Mouse (Mus musculus): ENCODE results near the gene Mitf. TPM values are rescaled to one million over a fixed set of nuclear protein-coding genes. Genes with fewer than 3 reads are reported as not detected.

Mitf gene
- polyA plus RNA-seq, 1 experiment from 2014 or later: 3.0 TPM

DNA sequence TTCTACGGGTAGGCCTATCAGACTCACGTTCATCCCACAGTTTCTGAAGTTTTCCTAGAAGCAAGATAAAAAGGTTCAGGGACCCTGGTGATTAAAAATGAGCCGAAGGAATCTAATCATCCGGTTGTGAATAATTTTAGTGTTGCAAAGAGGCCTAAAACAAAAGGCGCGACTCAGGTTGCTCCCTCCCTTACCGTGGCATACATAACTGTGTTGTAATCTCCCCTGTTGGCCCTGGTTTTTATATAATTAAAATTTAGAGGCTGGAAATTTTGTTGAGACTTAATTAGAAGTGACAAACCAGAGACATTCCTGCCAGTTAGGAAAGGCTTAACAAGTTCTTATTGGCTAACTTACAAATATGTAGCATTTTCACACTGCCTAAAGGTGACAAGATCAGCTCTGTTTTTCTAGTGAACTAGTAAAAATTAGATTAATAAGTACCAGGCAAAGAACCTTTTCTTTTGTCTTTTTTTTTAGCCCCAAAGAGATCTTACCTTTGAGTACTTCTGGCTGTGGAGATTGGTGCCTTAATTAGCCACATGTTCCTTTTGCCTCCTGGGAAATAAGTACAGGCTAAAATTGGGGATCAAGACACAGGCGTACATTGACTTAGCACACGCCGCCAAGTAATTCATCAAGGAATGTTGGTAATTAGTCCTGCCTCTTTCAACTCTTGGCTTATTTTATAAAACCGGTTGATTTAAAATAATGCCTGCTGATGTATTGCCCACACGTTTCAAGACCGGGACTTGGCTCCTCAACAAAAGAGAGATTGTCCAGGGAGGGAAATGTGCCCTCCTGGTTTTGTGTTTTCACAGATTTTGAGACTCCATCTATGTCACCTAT lies 143.4 kb downstream of the Mitf start:
- H3K4me2 ChIP-seq (ENCODE audit: low read depth, low read length): no peak overlapping the region
- no peaks in the 10 kb centered on the region for H3K36me3 ChIP-seq (ENCODE audit: control insufficient read depth, insufficient read depth, low read length)
- DNase-seq (ENCODE audit: low spot score) (peak; percentile 38), ATAC-seq (ENCODE audit: low read depth) (no peak; the same call in 1 of the 2 replicates)
- no peaks in the 10 kb centered on the region for H3K4me1 ChIP-seq (ENCODE audit: control insufficient read depth, insufficient read depth, low read length)
- no peaks in the 10 kb centered on the region for H3K9me3 ChIP-seq (ENCODE audit: control insufficient read depth, low read length)
- no peaks in the 10 kb centered on the region for H3K27me3 ChIP-seq (replicated peaks; ENCODE audit: control insufficient read depth, insufficient read depth, low read length)
- no peak overlapping the region for H3K4me3 ChIP-seq (ENCODE audit: low read depth, low read length)
- 54% methylated on average over 13 of the region's 13 CpGs for WGBS
- H3K27ac ChIP-seq (replicated peaks; ENCODE audit: low read depth, low read length): no peak overlapping the region
- H3K9ac ChIP-seq (ENCODE audit: low read depth, low read length): no peak overlapping the region

DNA sequence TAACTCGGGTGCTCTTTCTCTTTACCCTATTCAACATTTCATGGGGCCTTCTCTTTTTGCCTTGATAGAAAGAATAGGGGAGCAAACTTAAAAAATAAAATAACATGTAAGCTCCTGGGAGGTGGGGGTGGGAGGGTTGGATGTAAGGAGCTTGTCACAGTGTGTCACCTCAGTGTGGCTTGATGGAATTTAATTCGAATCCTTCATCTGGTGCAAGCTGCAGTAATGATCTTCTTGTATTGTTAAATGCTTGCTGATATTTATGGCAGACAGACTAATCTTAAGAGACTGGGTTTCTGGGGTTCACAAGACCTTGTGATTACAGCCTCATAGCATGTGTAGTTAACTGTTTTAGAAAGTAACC lies 144.0 kb downstream of the Mitf start:
- Histone ChIP-seq H3K9me3 (ENCODE audit: control insufficient read depth, low read length) (no peaks in the 10 kb centered on the region), H3K27ac (replicated peaks; ENCODE audit: low read depth, low read length) (no peak overlapping the region), H3K27me3 (replicated peaks; ENCODE audit: control insufficient read depth, insufficient read depth, low read length) (no peaks in the 10 kb centered on the region), H3K4me2 (ENCODE audit: low read depth, low read length) (no peak overlapping the region), H3K36me3 (ENCODE audit: control insufficient read depth, insufficient read depth, low read length) (no peaks in the 10 kb centered on the region), H3K9ac (ENCODE audit: low read depth, low read length) (no peak overlapping the region), H3K4me1 (ENCODE audit: control insufficient read depth, insufficient read depth, low read length) (no peaks in the 10 kb centered on the region), H3K4me3 (ENCODE audit: low read depth, low read length) (no peak overlapping the region)
- ATAC-seq (ENCODE audit: low read depth) (no peak), DNase-seq (ENCODE audit: low spot score) (no peak)
- WGBS: 61% methylated on average over 2 of the region's 2 CpGs

DNA sequence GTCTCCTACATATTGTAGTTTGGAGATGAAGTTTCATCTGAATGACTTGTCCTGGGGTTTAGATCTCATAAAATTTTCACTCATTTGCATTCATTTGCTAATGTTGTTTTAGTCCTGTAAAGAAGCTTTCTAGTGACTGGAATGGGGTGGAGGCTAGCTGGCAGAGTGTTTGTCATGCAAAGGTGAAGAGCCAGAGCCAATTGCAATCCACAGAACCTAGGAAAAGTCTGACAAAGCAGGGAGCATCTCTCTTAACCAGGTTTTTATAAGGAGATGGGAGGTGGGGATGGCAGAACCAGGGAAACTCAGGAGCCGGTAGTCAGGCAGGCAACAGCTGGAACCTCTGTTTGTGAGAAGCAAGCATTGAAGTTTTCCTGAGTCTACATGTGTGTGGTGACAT lies 144.9 kb downstream of the Mitf start:
- Histone ChIP-seq H3K4me3 (ENCODE audit: low read depth, low read length) (no peak overlapping the region), H3K9me3 (ENCODE audit: control insufficient read depth, low read length) (no peaks in the 10 kb centered on the region), H3K9ac (ENCODE audit: low read depth, low read length) (no peak overlapping the region), H3K27ac (replicated peaks; ENCODE audit: low read depth, low read length) (no peak overlapping the region), H3K36me3 (ENCODE audit: control insufficient read depth, insufficient read depth, low read length) (no peaks in the 10 kb centered on the region), H3K27me3 (replicated peaks; ENCODE audit: control insufficient read depth, insufficient read depth, low read length) (no peaks in the 10 kb centered on the region), H3K4me2 (ENCODE audit: low read depth, low read length) (no peak overlapping the region), H3K4me1 (ENCODE audit: control insufficient read depth, insufficient read depth, low read length) (no peaks in the 10 kb centered on the region)
- no peak for ATAC-seq (ENCODE audit: low read depth)
- WGBS: 80% methylated on average over 1 of the region's 1 CpGs
- DNase-seq (ENCODE audit: low spot score): no peak

DNA sequence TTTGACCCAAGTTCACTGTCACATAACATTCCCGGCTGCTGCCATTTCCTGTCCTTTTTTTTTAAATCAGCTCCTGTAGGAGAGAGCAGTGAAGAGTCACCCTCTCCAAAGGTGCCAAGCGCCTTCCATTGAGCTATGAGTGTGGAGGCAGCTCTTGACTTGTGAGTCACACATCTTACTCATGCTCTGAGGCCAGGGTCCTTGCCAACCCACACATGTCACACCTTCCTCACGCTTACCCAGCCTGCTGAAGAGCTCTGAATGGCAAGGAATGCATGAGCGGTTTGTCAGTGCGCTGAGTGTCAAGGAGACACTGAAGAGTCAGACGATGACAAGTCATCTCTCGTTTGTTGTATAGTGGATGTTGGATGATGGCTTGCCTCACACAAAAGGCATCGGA lies 146.0 kb downstream of the Mitf start:
- no peak overlapping the region for H3K4me2 ChIP-seq (ENCODE audit: low read depth, low read length)
- no peaks in the 10 kb centered on the region for H3K36me3 ChIP-seq (ENCODE audit: control insufficient read depth, insufficient read depth, low read length)
- no peaks in the 10 kb centered on the region for H3K27me3 ChIP-seq (replicated peaks; ENCODE audit: control insufficient read depth, insufficient read depth, low read length)
- DNase-seq (ENCODE audit: low spot score): no peak
- no peak overlapping the region for H3K9ac ChIP-seq (ENCODE audit: low read depth, low read length)
- ATAC-seq (ENCODE audit: low read depth): no peak
- no peaks in the 10 kb centered on the region for H3K9me3 ChIP-seq (ENCODE audit: control insufficient read depth, low read length)
- H3K27ac ChIP-seq (replicated peaks; ENCODE audit: low read depth, low read length): no peak overlapping the region
- H3K4me3 ChIP-seq (ENCODE audit: low read depth, low read length): no peak overlapping the region
- WGBS: 81% methylated on average over 8 of the region's 8 CpGs
- no peaks in the 10 kb centered on the region for H3K4me1 ChIP-seq (ENCODE audit: control insufficient read depth, insufficient read depth, low read length)

DNA sequence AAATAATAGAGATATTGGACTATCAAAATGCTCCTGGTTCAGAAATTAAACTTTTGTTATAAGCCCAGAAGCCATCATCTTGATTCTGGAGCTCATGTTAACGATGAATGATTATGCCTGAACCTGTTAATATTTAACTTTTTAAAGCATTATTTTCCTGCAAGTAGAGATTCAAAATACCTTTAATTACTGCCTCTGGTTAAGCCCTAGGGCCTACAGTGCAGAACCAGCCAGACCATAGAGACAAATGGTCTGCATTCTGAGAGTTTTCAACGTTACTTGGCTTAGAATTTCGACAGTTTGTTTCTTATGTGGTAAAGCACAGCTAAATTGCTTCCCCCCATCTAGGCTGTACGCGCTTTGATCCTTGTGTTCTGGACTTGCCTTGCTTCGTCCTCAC lies 149.3 kb downstream of the Mitf start:
- no peaks in the 10 kb centered on the region for H3K27me3 ChIP-seq (replicated peaks; ENCODE audit: control insufficient read depth, insufficient read depth, low read length)
- WGBS: 71% methylated on average over 6 of the region's 6 CpGs
- no peak for DNase-seq (ENCODE audit: low spot score)
- no peak overlapping the region for H3K27ac ChIP-seq (replicated peaks; ENCODE audit: low read depth, low read length)
- ATAC-seq (ENCODE audit: low read depth): no peak
- no peaks in the 10 kb centered on the region for H3K36me3 ChIP-seq (ENCODE audit: control insufficient read depth, insufficient read depth, low read length)
- no peaks in the 10 kb centered on the region for H3K4me1 ChIP-seq (ENCODE audit: control insufficient read depth, insufficient read depth, low read length)
- H3K9ac ChIP-seq (ENCODE audit: low read depth, low read length): no peak overlapping the region
- no peaks in the 10 kb centered on the region for H3K9me3 ChIP-seq (ENCODE audit: control insufficient read depth, low read length)
- no peak overlapping the region for H3K4me2 ChIP-seq (ENCODE audit: low read depth, low read length)
- no peak overlapping the region for H3K4me3 ChIP-seq (ENCODE audit: low read depth, low read length)

DNA sequence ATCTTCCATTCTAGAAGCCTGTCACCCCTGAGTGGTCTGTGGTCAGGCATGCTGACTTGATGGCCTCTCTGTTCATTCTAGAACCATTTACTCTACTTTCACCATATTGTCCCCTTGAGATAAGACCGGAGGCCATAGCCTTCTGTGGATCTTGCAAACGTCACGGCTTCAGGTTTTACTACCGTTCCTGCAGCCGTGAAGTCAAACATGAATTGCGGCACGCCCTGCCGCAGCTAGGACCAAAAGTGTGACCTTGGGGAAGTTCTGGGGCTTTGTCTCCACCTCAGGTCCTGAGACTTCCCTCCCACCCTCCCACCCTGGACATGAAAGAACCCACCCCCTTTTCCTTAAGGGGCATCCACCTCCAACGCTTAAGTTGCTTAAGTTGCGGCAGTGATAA lies 149.8 kb downstream of the Mitf start:
- Histone ChIP-seq H3K27me3 (replicated peaks; ENCODE audit: control insufficient read depth, insufficient read depth, low read length) (no peaks in the 10 kb centered on the region), H3K36me3 (ENCODE audit: control insufficient read depth, insufficient read depth, low read length) (no peaks in the 10 kb centered on the region), H3K9ac (ENCODE audit: low read depth, low read length) (no peak overlapping the region), H3K4me1 (ENCODE audit: control insufficient read depth, insufficient read depth, low read length) (no peaks in the 10 kb centered on the region), H3K27ac (replicated peaks; ENCODE audit: low read depth, low read length) (no peak overlapping the region), H3K9me3 (ENCODE audit: control insufficient read depth, low read length) (no peaks in the 10 kb centered on the region), H3K4me2 (ENCODE audit: low read depth, low read length) (no peak overlapping the region), H3K4me3 (ENCODE audit: low read depth, low read length) (no peak overlapping the region)
- DNase-seq (ENCODE audit: low spot score): no peak
- ATAC-seq (ENCODE audit: low read depth): no peak
- WGBS: 92% methylated on average over 10 of the region's 10 CpGs

DNA sequence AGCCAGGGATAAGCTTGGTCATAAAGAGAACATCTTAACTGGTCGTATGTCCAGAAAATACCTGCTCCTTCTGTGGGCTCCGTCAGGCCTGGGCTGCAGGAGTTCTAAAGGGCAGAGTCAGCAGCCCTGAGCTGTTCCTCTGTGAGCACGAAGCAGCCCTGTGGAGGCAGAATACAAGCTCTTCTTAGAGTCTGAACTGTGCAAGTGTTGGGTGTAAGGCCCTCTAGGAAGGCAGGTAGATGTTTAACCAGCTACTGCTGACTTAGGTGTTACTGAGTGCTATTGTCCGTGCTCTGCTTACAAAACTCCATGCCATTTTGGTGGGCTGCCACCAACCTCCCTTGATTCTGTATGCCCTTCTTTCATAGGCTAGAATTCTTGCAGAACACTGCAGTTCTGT lies 151.4 kb downstream of the Mitf start:
- WGBS: 82% methylated on average over 4 of the region's 4 CpGs
- H3K4me1 ChIP-seq (ENCODE audit: control insufficient read depth, insufficient read depth, low read length): no peaks in the 10 kb centered on the region
- no peaks in the 10 kb centered on the region for H3K36me3 ChIP-seq (ENCODE audit: control insufficient read depth, insufficient read depth, low read length)
- DNase-seq (ENCODE audit: low spot score): no peak
- no peak for ATAC-seq (ENCODE audit: low read depth)
- no peak overlapping the region for H3K4me2 ChIP-seq (ENCODE audit: low read depth, low read length)
- no peak overlapping the region for H3K27ac ChIP-seq (replicated peaks; ENCODE audit: low read depth, low read length)
- H3K9me3 ChIP-seq (ENCODE audit: control insufficient read depth, low read length): no peaks in the 10 kb centered on the region
- H3K4me3 ChIP-seq (ENCODE audit: low read depth, low read length): no peak overlapping the region
- no peak overlapping the region for H3K9ac ChIP-seq (ENCODE audit: low read depth, low read length)
- H3K27me3 ChIP-seq (replicated peaks; ENCODE audit: control insufficient read depth, insufficient read depth, low read length): no peaks in the 10 kb centered on the region

DNA sequence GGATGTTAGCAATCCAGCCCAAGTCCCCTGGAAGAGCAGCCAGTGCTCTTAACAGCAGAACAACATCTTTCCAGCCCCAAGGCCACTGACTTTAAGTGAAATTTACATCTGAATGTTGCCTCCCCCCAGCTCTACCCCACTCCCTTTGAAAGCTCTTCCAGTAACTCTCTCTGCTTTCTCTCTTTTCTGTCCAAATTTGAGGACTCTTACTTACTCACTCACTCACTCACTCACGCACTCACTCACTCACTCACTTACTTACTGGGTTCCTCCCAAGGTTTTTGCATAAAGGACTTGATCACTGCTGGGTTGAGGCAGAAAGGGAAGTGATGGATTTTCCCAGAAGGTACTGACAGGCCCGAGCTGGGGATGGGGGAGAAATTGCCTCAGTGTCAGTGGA lies 154.9 kb downstream of the Mitf start:
- DNase-seq (ENCODE audit: low spot score) (no peak), ATAC-seq (ENCODE audit: low read depth) (no peak)
- Histone ChIP-seq H3K36me3 (ENCODE audit: control insufficient read depth, insufficient read depth, low read length) (no peaks in the 10 kb centered on the region), H3K4me2 (ENCODE audit: low read depth, low read length) (no peak overlapping the region), H3K9ac (ENCODE audit: low read depth, low read length) (no peak overlapping the region), H3K4me1 (ENCODE audit: control insufficient read depth, insufficient read depth, low read length) (no peaks in the 10 kb centered on the region), H3K27ac (replicated peaks; ENCODE audit: low read depth, low read length) (no peak overlapping the region), H3K4me3 (ENCODE audit: low read depth, low read length) (no peak overlapping the region), H3K9me3 (ENCODE audit: control insufficient read depth, low read length) (no peaks in the 10 kb centered on the region), H3K27me3 (replicated peaks; ENCODE audit: control insufficient read depth, insufficient read depth, low read length) (no peaks in the 10 kb centered on the region)
- WGBS: 29% methylated on average over 2 of the region's 2 CpGs

DNA sequence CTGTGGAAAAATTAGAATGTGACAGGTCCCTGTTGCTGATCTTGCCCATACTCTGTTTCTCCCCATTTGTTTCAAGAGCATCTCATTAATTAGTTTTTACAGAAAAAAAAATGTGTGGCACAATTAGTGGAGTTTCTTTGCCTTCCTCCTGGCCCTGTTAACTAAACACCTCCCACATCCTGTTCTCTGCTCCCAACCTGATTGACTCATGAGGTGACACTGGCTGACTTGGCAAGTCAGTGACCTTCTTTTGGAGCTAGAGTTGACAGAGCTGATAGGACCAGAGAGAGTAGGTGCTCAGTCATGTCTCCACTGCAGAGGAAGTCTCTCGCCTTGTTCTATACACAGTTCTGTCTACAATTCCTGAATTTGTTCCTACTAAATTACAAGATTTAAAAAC lies 155.5 kb downstream of the Mitf start:
- DNase-seq (ENCODE audit: low spot score) (no peak), ATAC-seq (ENCODE audit: low read depth) (no peak)
- H3K4me2 ChIP-seq (ENCODE audit: low read depth, low read length): no peak overlapping the region
- no peaks in the 10 kb centered on the region for H3K27me3 ChIP-seq (replicated peaks; ENCODE audit: control insufficient read depth, insufficient read depth, low read length)
- H3K27ac ChIP-seq (replicated peaks; ENCODE audit: low read depth, low read length): no peak overlapping the region
- no peaks in the 10 kb centered on the region for H3K36me3 ChIP-seq (ENCODE audit: control insufficient read depth, insufficient read depth, low read length)
- H3K4me3 ChIP-seq (ENCODE audit: low read depth, low read length): no peak overlapping the region
- 79% methylated on average over 1 of the region's 1 CpGs for WGBS
- no peaks in the 10 kb centered on the region for H3K4me1 ChIP-seq (ENCODE audit: control insufficient read depth, insufficient read depth, low read length)
- no peaks in the 10 kb centered on the region for H3K9me3 ChIP-seq (ENCODE audit: control insufficient read depth, low read length)
- no peak overlapping the region for H3K9ac ChIP-seq (ENCODE audit: low read depth, low read length)
